Mouse (Mus musculus) megakaryocyte, embryonic 14.5 days (primary cell): ENCODE data around the gene Ust.

Experiments
- FLI1 ChIP-seq: IDR thresholded peaks from 2 replicates; pipeline ENCODE4 v1.6.1; 2012; ENCODE audit warnings: low read length, inconsistent platforms, mixed read lengths
- GATA1 ChIP-seq: IDR thresholded peaks from 3 replicates; pipeline ENCODE4 v1.6.1; 2012; ENCODE audit warnings: mixed read lengths, low read length, inconsistent platforms, borderline replicate concordance

DNA sequence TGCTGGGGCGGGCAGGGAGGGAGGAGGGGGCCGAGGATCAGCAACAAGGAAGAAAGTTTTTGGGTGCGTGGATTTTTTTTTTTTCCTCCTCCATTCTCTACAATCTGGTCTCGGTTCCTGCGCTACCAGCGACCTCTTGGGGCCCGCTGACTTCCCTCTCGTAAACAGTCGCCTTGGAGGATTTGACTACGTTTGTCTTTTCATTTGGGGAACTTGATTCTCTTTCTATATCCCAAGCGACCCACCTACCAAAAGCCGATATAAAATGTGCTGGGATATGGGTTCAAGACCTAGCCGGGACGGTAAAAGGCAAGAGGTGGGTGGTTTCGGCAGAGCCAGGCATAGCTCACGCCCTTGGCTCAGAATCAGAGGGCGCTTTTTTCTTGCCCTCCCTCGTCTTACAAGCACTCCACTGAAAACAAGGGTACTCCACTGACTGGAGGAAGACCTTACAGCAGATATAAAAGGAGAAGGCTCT, 428 bp upstream of the Ust start:
- TF ChIP-seq GATA1 (no peak), FLI1 (no peak)
